Mouse (Mus musculus): ENCODE measurements at regions not wholly inside any gene's neighbourhood (a gene's known extent, or its start where the extent isn't known, plus 50 kb on each side); places are given as distances from the start of the nearest gene placed in this dataset.

DNA sequence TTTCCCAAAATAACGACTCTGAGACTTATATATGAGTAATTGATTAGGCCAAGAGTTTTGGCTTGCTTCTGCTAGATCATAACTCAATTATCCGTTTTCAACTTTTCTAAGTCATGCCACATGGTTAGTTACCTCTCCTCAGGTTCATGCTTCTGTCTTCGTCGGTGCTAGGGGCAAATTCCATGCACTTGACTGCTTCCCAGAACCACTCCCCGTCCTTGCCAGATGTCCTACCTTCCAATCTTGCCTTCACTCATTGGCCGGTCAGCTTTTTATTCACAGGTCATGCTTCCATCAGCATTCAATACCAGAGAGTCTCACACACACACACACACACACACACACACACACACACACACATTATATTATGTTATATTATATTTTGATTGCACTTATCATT, 66.4 kb upstream of the Arhgap32 start:
- DNase-seq (ENCODE audit: low spot score in 2 of 2), result no peak

DNA sequence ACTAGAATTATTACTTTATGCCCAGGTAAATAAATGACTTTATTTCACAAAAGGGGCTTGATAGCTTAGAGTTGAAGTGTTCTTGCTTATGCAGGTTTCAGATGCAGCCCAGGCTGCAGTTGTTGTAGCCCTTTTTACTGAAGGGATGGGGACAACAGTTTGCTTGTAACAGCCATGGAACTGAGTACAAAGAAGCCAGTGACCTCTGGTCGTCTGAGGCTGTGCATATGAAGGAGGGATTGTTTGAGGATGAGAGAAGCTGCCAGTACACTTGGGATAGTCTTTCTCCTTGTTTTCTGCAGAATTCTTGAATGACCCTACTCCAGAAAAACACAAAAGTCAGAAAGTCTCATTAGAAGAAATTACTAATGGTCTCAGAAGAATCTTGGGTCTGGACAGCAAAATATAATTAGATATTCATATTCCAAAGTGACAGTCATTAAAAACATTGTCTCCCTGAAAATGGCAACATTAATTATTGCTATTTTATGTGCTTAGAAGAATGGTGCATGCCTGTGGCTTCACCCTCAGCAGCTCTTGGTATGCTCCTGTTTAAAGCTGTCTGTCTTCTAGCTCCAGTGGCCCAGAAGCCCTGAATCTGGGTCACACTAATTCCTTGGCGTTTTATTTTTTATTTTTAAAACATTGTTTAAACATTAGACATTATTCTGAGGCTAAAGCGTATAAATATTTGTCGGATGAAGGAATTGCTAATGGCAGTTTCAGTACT, 61.9 kb upstream of the Arhgap32 start:
- peak in 1 of 2 experiments; percentile 24 for DNase-seq (ENCODE audit: low spot score in 2 of 2)

DNA sequence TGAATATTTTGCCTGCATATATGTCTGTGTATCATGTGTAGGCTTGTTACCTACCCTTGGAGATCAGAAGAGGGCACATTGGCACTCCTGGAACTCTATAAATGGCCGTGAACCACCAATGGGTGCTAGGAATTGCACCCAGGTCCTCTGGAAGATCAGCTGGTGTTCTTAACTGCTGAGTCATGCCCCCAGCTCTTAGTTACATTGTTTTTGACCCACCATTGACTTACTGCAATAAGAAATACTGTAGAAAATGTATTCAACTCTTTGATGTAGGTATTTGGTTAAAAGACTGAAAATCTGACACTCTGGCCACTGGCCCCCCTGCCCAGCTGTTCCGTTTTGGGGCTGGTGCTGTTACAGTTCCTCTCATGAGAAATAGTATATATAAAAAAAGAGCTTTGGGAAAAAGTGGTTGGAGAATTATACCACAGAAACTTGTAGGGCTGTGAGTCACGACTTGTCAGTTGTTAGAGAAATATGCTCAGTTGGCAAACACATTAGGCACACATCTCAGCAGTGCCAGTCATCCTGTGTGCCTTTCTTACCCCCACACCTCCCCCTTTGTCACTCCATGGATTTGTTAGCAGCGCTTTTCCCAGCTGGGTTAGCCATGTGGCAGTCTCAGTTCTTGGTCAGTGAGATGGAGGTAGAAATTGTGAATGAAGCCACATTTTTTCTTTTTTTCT, 58.4 kb upstream of the Arhgap32 start:
- DNase-seq (ENCODE audit: low spot score in 2 of 2), result peak; percentile 66 to 79

DNA sequence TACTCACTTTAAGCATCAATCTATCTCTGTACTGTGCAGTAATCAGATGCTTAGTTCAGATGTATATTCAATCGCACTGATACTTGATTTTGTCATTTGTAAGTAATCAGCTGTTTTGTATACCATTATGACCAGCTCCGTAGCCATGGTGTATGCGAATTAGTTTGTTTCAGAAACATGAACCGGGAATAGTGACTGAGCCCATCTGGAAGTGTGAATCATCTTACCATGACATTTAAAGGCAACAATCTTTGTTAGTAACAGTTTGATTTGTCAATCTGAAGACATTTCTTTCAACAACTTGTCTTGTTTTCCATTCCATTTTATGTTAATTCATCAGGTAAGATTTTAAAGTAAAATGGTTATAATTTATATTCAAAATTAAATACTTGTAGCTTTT, 53.2 kb upstream of the Arhgap32 start:
- DNase-seq (ENCODE audit: low spot score in 2 of 2), result peak in 1 of 2 experiments; percentile 39

DNA sequence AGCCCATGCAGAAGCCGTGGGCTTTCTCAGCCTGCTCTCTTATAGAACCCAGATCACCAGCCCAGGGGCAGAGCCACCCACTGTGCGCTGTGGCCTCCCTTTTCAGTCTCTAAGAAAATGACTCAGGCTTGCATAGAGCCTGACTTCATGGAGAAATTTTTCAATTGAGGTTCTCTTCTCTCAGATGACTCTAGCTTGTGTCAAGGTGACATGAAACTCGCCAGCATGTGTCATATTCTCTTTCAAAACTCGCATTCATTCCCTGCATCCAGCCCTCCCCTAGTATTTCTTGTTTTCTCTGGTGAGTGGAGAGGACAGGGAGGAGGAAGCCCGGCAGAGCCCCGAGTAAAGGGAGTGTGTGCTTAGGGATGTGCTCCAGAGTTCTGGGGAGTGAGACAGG, 52.4 kb upstream of the Arhgap32 start:
- DNase-seq (ENCODE audit: low spot score in 2 of 2), result no peak

DNA sequence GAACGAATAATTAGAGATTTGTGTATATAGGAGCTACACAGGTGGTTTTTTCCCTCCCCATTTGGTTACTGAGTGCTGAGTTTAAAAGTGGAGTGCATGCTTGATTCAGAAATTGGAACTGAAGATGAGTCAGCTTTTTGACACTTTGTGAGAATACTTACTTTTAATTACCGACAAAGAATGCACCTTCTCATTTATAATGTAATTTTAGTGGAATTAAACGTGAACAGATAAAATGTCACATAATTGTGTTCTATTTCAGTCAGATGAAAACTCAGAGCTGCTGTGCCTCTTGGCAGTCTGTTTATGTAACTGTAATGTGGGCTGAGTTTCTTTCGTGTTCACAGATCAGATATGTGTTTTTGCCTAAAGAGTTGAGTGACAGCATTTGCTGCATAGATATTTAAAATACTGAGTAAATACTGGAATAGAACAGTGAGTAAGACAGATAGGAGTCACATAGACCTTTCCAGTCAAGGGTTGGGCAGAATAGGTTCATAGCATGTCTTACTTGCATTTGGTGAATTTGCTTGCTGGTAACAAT, 51.9 kb upstream of the Arhgap32 start:
- peak in 1 of 2 experiments; percentile 61 for DNase-seq (ENCODE audit: low spot score in 2 of 2)

Data from layer of hippocampus, adult 18-20 months (tissue).